Mouse (Mus musculus) C2C12 (cell line): ENCODE results near the gene Atxn7l1. TPM values are rescaled to one million over a fixed set of nuclear protein-coding genes. Genes with fewer than 3 reads are reported as not detected.

ENCODE experiments used
- H3K27me3 ChIP-seq: one replicate; pipeline ENCODE4 v1.6.1; 2011; ENCODE audit not compliant: control insufficient read depth, insufficient read depth, insufficient read length
- H3K36me3 ChIP-seq: one replicate; pipeline ENCODE4 v1.6.1; 2011; ENCODE audit not compliant: control insufficient read depth, insufficient read depth
- H3K4me3 ChIP-seq: one replicate; pipeline ENCODE4 v1.5.1; 2011; ENCODE audit warnings: mild to moderate bottlenecking, control low read depth; ENCODE audit not compliant: poor library complexity, insufficient read depth, severe bottlenecking
- H3K79me2 ChIP-seq: one replicate; pipeline ENCODE4 v1.6.1; 2011; ENCODE audit not compliant: control insufficient read depth, insufficient read depth
- H3K79me3 ChIP-seq: one replicate; pipeline ENCODE4 v1.6.1; 2011; ENCODE audit warnings: low read depth, control low read depth
- H3ac ChIP-seq: one replicate; pipeline ENCODE3; 2011; ENCODE audit warnings: low read depth; ENCODE audit not compliant: control insufficient read depth, insufficient read length
- CEBPB ChIP-seq: IDR thresholded peaks from one replicate; pipeline ENCODE4 v1.6.1; 2011; ENCODE audit warnings: low read depth, mild to moderate bottlenecking, control low read depth, moderate library complexity
- CTCF ChIP-seq: IDR thresholded peaks from one replicate; pipeline ENCODE4 v1.5.1; 2011; ENCODE audit not compliant: control insufficient read depth, insufficient read depth, insufficient read length
- FOSL1 ChIP-seq: IDR thresholded peaks from one replicate; pipeline ENCODE4 v1.8.0; 2011; ENCODE audit warnings: mild to moderate bottlenecking, low read length; ENCODE audit not compliant: poor library complexity, insufficient read depth, severe bottlenecking
- MAX ChIP-seq: IDR thresholded peaks from one replicate; pipeline ENCODE4 v1.6.1; 2011; ENCODE audit warnings: mild to moderate bottlenecking, control low read depth
- MYOD1 ChIP-seq: IDR thresholded peaks from one replicate; pipeline ENCODE4 v1.6.1; 2011; ENCODE audit warnings: low read depth; ENCODE audit not compliant: control insufficient read depth, insufficient read length
- MYOG ChIP-seq: IDR thresholded peaks from one replicate; pipeline ENCODE4 v1.6.1; 2011; ENCODE audit not compliant: control insufficient read depth, insufficient read length; ENCODE audit errors: extremely low read depth
- USF1 ChIP-seq: IDR thresholded peaks from one replicate; pipeline ENCODE4 v1.6.1; 2011; ENCODE audit warnings: low read depth, mild to moderate bottlenecking, control low read depth, moderate library complexity
- polyA plus RNA-seq: library from polyadenylated mRNA; unstranded; fragments of >200 nt; fragmentation: generic; extraction: Trizol; gene quantifications from one replicate; pipeline ENCODE4 v1.2.1, GENCODE M21; 2012; ENCODE audit warnings: missing spikeins

Gene Atxn7l1
- polyA plus RNA-seq, 1 experiment = 14.6 TPM

DNA sequence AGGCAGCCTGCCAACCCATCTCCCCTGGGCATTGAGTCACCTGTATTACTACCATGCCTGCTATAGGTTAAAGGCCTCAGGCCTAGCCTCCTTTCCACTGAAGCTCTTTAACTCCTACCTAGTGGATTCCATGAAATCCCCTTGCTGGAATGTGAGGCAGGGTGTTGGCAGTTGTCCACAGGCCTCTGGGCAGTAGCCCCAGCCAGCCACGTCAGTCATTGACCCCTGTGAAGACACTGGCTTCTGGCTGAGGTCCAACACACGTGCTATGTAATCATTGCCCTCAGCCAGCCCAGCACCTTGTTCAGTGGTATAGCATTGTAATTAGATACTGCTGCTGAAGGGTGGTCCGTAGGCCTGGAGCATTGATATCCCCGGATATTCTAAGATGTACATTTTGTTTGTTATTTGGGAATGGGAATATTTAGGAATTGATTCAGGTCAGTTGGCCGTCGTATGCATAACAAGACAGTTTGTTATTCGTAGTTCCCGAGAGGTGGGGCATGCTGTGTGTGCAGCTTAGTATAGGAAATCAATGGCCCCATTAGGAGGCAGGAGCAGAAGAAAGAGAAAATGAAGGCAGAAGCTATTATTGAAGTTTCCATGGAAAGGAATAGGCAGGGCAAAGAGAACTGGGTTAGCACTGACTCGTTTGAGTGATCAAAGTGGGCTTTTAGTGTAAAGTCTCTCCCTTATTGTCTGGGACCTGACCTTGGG is 138.6 kb downstream of the Atxn7l1 start:
- no peaks in the 10 kb centered on the region for H3K79me3 ChIP-seq
- no peaks in the 10 kb centered on the region for H3K79me2 ChIP-seq
- H3K4me3 ChIP-seq = no peak overlapping the region
- no peak for TF ChIP-seq USF1
- TF ChIP-seq CEBPB = no peak
- TF ChIP-seq FOSL1 = no peak
- TF ChIP-seq CTCF = no peak
- no peak for TF ChIP-seq MAX
- peak; percentile 14 for TF ChIP-seq MYOD1
- TF ChIP-seq MYOG = no peak
- no peak overlapping the region for H3ac ChIP-seq
- no peaks in the 10 kb centered on the region for H3K27me3 ChIP-seq
- H3K36me3 ChIP-seq = no peaks in the 10 kb centered on the region

DNA sequence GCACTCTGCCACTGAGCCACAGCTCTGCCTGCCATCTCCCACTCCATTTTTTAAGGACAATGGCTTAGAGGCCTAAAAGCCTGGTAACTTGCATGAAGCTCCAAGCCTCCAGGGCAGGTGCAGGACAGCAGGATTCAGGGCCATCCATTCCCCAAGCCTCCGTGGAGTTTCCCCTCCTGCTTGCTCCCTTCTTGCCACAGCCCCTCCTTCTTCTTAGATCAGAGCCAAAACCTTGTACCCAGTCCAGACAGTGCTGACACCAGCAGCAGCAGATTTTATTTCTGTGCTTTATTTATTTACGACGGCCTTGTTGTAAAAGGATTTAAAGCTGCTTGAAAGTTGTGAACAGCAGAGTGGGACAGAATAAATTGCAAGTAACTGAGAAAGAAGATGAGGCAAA is 140.2 kb downstream of the Atxn7l1 start:
- no peaks in the 10 kb centered on the region for H3K79me3 ChIP-seq
- no peaks in the 10 kb centered on the region for H3K79me2 ChIP-seq
- H3ac ChIP-seq = no peak overlapping the region
- no peak overlapping the region for H3K4me3 ChIP-seq
- H3K27me3 ChIP-seq = no peaks in the 10 kb centered on the region
- TF ChIP-seq FOSL1 = no peak
- TF ChIP-seq USF1 = no peak
- no peak for TF ChIP-seq MYOD1
- no peak for TF ChIP-seq CEBPB
- no peak for TF ChIP-seq MAX
- no peak for TF ChIP-seq MYOG
- no peak for TF ChIP-seq CTCF
- no peaks in the 10 kb centered on the region for H3K36me3 ChIP-seq

DNA sequence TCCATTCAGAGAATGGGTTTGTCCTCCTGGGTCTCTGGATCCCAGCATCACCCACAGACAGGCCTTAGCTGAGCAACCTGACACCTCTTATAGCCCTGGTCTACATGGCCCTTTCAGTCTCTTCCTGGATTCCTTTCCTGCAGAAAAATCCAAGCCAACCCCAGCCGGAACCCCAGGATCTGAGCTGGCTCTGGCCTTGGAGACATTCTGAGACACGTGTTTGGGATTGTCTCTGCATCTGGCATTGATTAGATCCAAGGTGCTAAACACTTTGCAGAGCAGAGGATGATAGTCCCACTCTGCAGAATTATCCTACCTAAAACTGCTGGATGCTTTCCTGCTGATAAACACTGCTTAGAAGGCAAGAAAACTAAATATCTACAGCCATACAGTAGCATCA is 141.3 kb downstream of the Atxn7l1 start:
- Histone ChIP-seq H3K27me3 (no peaks in the 10 kb centered on the region), H3K36me3 (no peaks in the 10 kb centered on the region), H3K79me3 (no peaks in the 10 kb centered on the region), H3K4me3 (no peak overlapping the region), H3K79me2 (no peaks in the 10 kb centered on the region), H3ac (no peak overlapping the region)
- TF ChIP-seq CTCF (no peak), CEBPB (no peak), FOSL1 (no peak), MYOG (no peak), MYOD1 (no peak), MAX (no peak), USF1 (no peak)

DNA sequence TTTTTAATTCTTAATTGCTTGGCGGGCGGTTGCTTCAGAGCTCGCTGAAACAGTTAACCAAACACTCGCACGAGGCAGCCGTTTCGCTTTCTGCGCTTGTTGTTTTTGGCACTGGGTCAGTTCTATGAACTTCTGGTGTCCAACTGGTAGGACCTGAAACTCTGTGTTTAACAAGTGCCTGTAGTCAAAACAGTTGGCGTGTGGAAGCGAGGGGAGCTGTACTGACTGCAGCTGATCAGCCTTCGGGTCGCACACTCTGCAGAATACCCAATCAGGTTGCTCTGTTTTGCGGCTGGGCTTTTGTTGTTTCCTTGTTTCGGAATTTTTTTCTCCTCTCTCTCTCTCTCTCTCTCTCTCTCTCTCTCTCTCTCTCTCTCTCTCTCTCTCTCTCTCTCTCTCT is 154.6 kb downstream of the Atxn7l1 start:
- Histone ChIP-seq H3K79me3 (no peaks in the 10 kb centered on the region), H3K4me3 (peak overlapping the region; percentile 38)
- no peak for TF ChIP-seq USF1
- TF ChIP-seq MAX = no peak
- no peak for TF ChIP-seq MYOD1
- TF ChIP-seq MYOG = no peak
- no peak for TF ChIP-seq CEBPB
- TF ChIP-seq FOSL1 = no peak
- no peak for TF ChIP-seq CTCF

DNA sequence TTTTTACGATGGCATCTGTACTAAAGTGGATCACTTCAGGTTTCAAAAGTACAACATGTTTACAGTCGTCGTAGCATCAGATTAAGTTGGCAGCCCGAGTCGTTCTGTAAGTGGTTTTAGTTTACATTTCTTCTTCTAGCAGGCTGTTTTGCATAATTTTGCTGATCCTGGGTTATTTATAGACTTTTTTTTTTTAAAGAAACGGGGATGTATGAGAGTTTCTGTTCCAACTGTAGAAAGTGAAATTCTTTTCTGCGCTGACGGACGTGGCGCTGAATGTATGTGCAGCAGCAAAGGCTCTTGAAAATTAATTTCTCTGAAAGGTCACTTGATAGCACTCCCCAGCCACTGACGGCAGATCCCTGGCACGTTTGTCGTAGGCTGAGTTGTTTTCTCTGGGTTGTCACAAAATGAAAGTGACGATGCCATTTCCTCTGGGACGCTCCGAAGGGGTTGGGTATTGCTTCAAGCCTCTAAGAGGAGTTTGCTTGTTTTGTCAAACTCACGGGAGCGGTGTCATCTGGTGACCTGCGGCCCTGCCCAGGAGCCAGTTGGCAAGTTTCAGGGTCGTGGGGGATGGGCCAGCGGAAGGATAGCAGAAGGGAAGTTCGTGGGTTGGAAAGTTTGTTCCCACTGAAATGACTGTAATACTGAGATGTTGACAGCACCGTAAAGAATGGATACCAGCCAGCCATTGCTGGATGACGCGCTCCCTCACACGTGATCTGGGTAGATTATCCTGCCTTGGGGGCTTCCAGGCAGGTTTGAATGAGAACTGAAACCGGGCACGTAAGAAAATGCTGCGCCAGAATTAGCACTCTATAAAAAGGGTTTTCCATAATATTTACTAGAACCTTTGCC is 155.3 kb downstream of the Atxn7l1 start:
- TF ChIP-seq MYOG = no peak
- peak; percentile 78 for TF ChIP-seq USF1
- Histone ChIP-seq H3K79me2 (no peaks in the 10 kb centered on the region), H3K4me3 (peak overlapping the region; percentile 38), H3K27me3 (no peaks in the 10 kb centered on the region), H3K79me3 (no peaks in the 10 kb centered on the region), H3K36me3 (no peaks in the 10 kb centered on the region), H3ac (peak overlapping the region; percentile 21)

More for the DNA sequence above, 154.6 kb downstream of the Atxn7l1 start:
- Histone ChIP-seq H3ac (peak overlapping the region; percentile 9), H3K79me2 (no peaks in the 10 kb centered on the region), H3K36me3 (no peaks in the 10 kb centered on the region), H3K27me3 (no peaks in the 10 kb centered on the region)
